ENCODE assay signal across 26 mouse cellular contexts in the genomic region with DNA sequence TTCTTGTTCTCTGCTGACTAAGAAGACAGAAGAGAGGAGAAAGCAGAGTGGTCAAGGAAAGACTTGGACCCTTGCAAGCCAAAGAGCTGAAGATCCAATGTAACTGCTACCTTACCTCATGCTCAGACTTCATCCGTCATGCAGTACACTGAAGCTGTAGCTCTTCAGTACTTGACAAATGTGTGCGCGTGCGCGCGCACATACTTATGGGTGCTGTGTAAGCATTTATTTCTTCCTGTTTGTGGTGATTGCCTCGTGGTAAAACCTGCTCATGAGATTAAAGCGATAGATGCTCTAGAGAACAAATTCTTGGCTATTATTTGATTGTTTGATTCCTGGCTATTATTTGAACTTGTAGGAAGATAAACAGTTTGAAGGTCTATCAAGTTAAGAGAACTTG. TPM values are rescaled to one million over a fixed set of nuclear protein-coding genes. Genes with fewer than 3 reads are reported as not detected.
DNase-seq lines count a peak whose midpoint lies in the region; ATAC-seq and TF ChIP-seq lines count a peak whose summit lies in the region.
"Had no signal": no experiment of that assay in that cellular context is flagged by ENCODE, and none has a peak within 500 bp of the region (broad histone marks: within the 10 kb centered on the region; RNA-seq: fewer than 3 reads in every experiment).

No protein-coding gene starts in this region.

- H3K27me3 ChIP-seq in heart, embryonic 10.5 days (ENCODE audit: insufficient read depth, poor library complexity, severe bottlenecking): no peaks in the 10 kb centered on the region
- 0 out of 2 replicates have a peak, but pooled peaks cover 3% of the 10 kb centered on the region for H3K27me3 ChIP-seq in heart, embryonic 12.5 days (replicated peaks)
- H3K27me3 ChIP-seq in CH12.LX (replicated peaks): no peaks in the 10 kb centered on the region
- H3K27me3 ChIP-seq: forebrain, embryonic 13.5 days; hindbrain, embryonic 15.5 days; Patski had no signal

- no peaks in the 10 kb centered on the region for H3K9me3 ChIP-seq in heart, embryonic 10.5 days
- no peaks in the 10 kb centered on the region for H3K9me3 ChIP-seq in heart, embryonic 12.5 days (replicated peaks)
- H3K9me3 ChIP-seq in CH12.LX (replicated peaks; ENCODE audit: low read length): no peaks in the 10 kb centered on the region
- H3K9me3 ChIP-seq: forebrain, embryonic 10.5 days; forebrain, embryonic 13.5 days; heart, embryonic 13.5 days; hindbrain, embryonic 15.5 days had no signal

- TF ChIP-seq RAD21 in CH12.LX (IDR thresholded peaks at IDR 0.05; ENCODE audit: low read depth, low read length): no peak

- dilution Hi-C loops in CH12.LX (cut with MboI; ENCODE audit: extremely low pct_ligation_motif_present, extremely low pct_unique_long_range_greater_than_20kb, low sequenced_read_pairs): no loop called here

- H3K4me2 ChIP-seq in heart, embryonic 12.5 days: no peak overlapping the region
- H3K4me2 ChIP-seq in CH12.LX (ENCODE audit: insufficient read depth, low read depth, poor library complexity, severe bottlenecking): no peak overlapping the region
- H3K4me2 ChIP-seq: forebrain, embryonic 13.5 days; heart, embryonic 13.5 days; hindbrain, embryonic 15.5 days had no signal

- in situ Hi-C loops in CH12.LX (cut with MboI; ENCODE audit: low pct_ligation_motif_present, low pct_unique_long_range_greater_than_20kb, low sequenced_read_pairs): no loop called here

- H3K79me2 ChIP-seq in CH12.LX (replicated peaks; ENCODE audit: control insufficient read depth, extremely low read depth, insufficient read depth, poor library complexity, severe bottlenecking): peaks cover 87% of the 10 kb centered on the region

- peak; percentile 42 for DNase-seq in heart, embryonic 10.5 days (ENCODE audit: low spot score)
- DNase-seq in CD4-positive helper T cell, adult 2 months (ENCODE audit: low read depth, low spot score): peak; percentile 90
- no peak for DNase-seq in CH12.LX (ENCODE audit: extremely low read depth)
- DNase-seq in induced T-regulatory cell, adult 2 months (ENCODE audit: low read depth): peak; percentile 93
- no peak for DNase-seq in layer of hippocampus, postnatal 14 days (ENCODE audit: low spot score in 2 of 2)
- DNase-seq in lung, postnatal 14 days: no peak
- no peak for DNase-seq in left cerebral cortex, postnatal 36 days (ENCODE audit: low spot score in 2 of 2)
- DNase-seq: adrenal gland, adult 8-10 months; adrenal gland, postnatal 25 days; cerebellum, adult 11-12 months; cerebellum, adult 8-10 months; cerebellum, postnatal 10 days; cerebellum, postnatal 36 days; gastrocnemius, postnatal 14 days; heart, adult 11 months; heart, postnatal 14 days; heart, postnatal 4 days had no signal

- H3K4me3 ChIP-seq in heart, embryonic 10.5 days: no peak overlapping the region
- H3K4me3 ChIP-seq in heart, embryonic 12.5 days: no peak overlapping the region
- H3K4me3 ChIP-seq in CH12.LX (replicated peaks in 1 of 3; ENCODE audit: low read depth in 2 of 3, low read length in 2 of 3, poor library complexity in 1 of 3): no peak overlapping the region
- H3K4me3 ChIP-seq: forebrain, embryonic 10.5 days; forebrain, embryonic 13.5 days; heart, embryonic 13.5 days; hindbrain, embryonic 15.5 days had no signal

- H3K27ac ChIP-seq in heart, embryonic 10.5 days: no peak overlapping the region
- H3K27ac ChIP-seq in heart, embryonic 12.5 days (ENCODE audit: poor library complexity, severe bottlenecking): no peak overlapping the region
- no peak overlapping the region for H3K27ac ChIP-seq in CH12.LX (ENCODE audit: insufficient read depth, low read depth)
- H3K27ac ChIP-seq: forebrain, embryonic 10.5 days; forebrain, embryonic 13.5 days; heart, embryonic 13.5 days; hindbrain, embryonic 15.5 days had no signal

- 94% methylated on average over 8 of the region's 8 CpGs for WGBS in heart, embryonic 10.5 days
- WGBS in heart, embryonic 12.5 days: 88% methylated on average over 8 of the region's 8 CpGs

- H3K9ac ChIP-seq in heart, embryonic 12.5 days: no peak overlapping the region
- no peak overlapping the region for H3K9ac ChIP-seq in CH12.LX (ENCODE audit: insufficient read depth, low read depth)
- H3K9ac ChIP-seq: forebrain, embryonic 13.5 days; heart, embryonic 13.5 days; hindbrain, embryonic 15.5 days had no signal

- no peak for TF ChIP-seq EP300 in CH12.LX (IDR thresholded peaks at IDR 0.05; ENCODE audit: low read length)

- H3K4me1 ChIP-seq in heart, embryonic 10.5 days: peaks cover 20% of the 10 kb centered on the region
- H3K4me1 ChIP-seq in heart, embryonic 12.5 days (replicated peaks): peaks cover 29% of the 10 kb centered on the region
- H3K4me1 ChIP-seq in CH12.LX (ENCODE audit: control insufficient read depth in 1 of 2, insufficient read depth in 2 of 2): peaks cover 27 to 76% of the 10 kb centered on the region in 2 experiments

- no peaks in the 10 kb centered on the region for H3K36me3 ChIP-seq in heart, embryonic 10.5 days
- no peaks in the 10 kb centered on the region for H3K36me3 ChIP-seq in heart, embryonic 12.5 days
- H3K36me3 ChIP-seq in CH12.LX (replicated peaks in 1 of 2; ENCODE audit: control insufficient read depth in 1 of 2, insufficient read depth in 1 of 2, low read length in 1 of 2): peaks cover 12 to 50% of the 10 kb centered on the region in 2 experiments
- H3K36me3 ChIP-seq: forebrain, embryonic 10.5 days; G1E; heart, embryonic 13.5 days; hindbrain, embryonic 15.5 days had no signal

- intact Hi-C loops in left cerebral cortex, postnatal 36 days (cut with DNase I): no loop called here

- TF ChIP-seq CTCF in CH12.LX (conservative IDR thresholded peaks at IDR 0.05 in 1 of 2, IDR thresholded peaks at IDR 0.05 in 1 of 2; ENCODE audit: low read depth in 2 of 2, low read length in 2 of 2): no peak

- TF ChIP-seq POLR2A in CH12.LX (IDR thresholded peaks at IDR 0.05; ENCODE audit: low read depth, low read length): no peak

- no peak for ATAC-seq in heart, embryonic 12.5 days (ENCODE audit: insufficient number of reproducible peaks, low FRiP score)
- ATAC-seq: forebrain, embryonic 13.5 days; forebrain, embryonic 16.5 days; intestine, embryonic 16.5 days; Patski had no signal

TF ChIP-seq in CH12.LX, 34 proteins besides CTCF, POLR2A, EP300 and RAD21:
- TF ChIP-seq MAFK (IDR thresholded peaks at IDR 0.05; ENCODE audit: insufficient replicate concordance, low read length): peak; percentile 54; the same call in 1 of the 2 replicates
- no peak for TF ChIP-seq UBTF (IDR thresholded peaks at IDR 0.05; ENCODE audit: low read depth, low read length)

RNA-seq across cellular contexts. Expression of gene Dock8, which starts 58.5 kb away (rescaled TPM):
- 1.6 and 3.3 TPM in 2 replicates for polyA plus RNA-seq in heart, embryonic 10.5 days (2016; fragmentation: Nextera tagmentation; extraction: Ambion mirVana)
- polyA plus RNA-seq in heart, embryonic 12.5 days (2016; fragmentation: Nextera tagmentation; extraction: Ambion mirVana): 3.2 TPM in 2 replicates
- total RNA-seq in CH12.LX (2012; rRNA removed) (22.4 and 26.4 TPM in 2 replicates), CH12.LX (2014; rRNA removed) (9.8 and 13.6 TPM in 2 replicates)
- 33.9 and 37.5 TPM in 2 replicates for polyA plus RNA-seq in CH12.LX (2012; ENCODE audit: insufficient read length, low read depth)
- 1 to 10 TPM; 2.0 to 4.3 TPM for total RNA-seq in layer of hippocampus, postnatal 14 days (2021)
- total RNA-seq in left cerebral cortex, postnatal 36 days (2021): 1 to 10 TPM; 2.3 to 4.6 TPM

Comparison
In these comparisons a context has a peak if more than half of its experiments do, and no peak if none do; other contexts are left out.
1. DNase-seq: peak in heart, embryonic 10.5 days (single experiment), CD4-positive helper T cell, adult 2 months (single experiment) and induced T-regulatory cell, adult 2 months (single experiment); none in CH12.LX (single experiment), layer of hippocampus, postnatal 14 days (0 of 2), lung, postnatal 14 days (single experiment) and left cerebral cortex, postnatal 36 days (0 of 2).